Mouse (Mus musculus) layer of hippocampus, adult 2 months (tissue): ENCODE results near the gene Cdh26. TPM values are rescaled to one million over a fixed set of nuclear protein-coding genes. Genes with fewer than 3 reads are reported as not detected.

ENCODE experiments used
- DNase-seq, 2 experiments: peaks; one replicate each; pipeline ENCODE4 v3.0.0; 2022; ENCODE audit warnings: low spot score in 2 of 2
- H3K27ac ChIP-seq: fragments of 200-600 bp; 2 replicates; pipeline ENCODE4 v1.8.1; 2022
- H3K4me3 ChIP-seq: fragments of 200-600 bp; 2 replicates; pipeline ENCODE4 v1.8.1; 2022; ENCODE audit warnings: mild to moderate bottlenecking
- CTCF ChIP-seq: fragments of 200-600 bp; conservative IDR thresholded peaks from 2 replicates; pipeline ENCODE4 v1.8.1; 2022; ENCODE audit warnings: antibody characterized with exemption, mild to moderate bottlenecking, moderate library complexity
- total RNA-seq, 2 experiments: library from RNA; stranded (reverse); gene quantifications; 2 replicates each; pipeline ENCODE4 v1.2.3; 2021

Cdh26 gene
- total RNA-seq, 2 experiments from 2014 or later: 0.38 TPM; not detected in 1

DNA sequence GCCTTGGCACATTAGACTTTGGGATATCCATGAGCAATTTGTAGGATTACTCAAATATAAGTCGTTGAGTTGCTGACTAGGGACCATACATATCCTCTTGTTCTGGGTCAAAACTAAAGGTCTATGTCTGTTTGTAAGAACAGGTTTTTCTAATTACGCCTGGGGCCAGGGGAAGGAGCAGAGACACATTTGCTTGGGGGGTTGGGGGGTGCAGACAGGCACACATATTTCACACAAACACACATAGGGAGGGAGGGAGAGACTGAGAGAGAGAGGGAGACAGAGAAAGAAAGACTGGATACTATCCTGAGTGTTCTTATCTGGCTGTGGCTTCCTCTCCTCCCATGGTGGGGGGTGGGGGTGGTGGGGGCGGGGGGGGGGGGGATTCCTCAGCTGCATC lies 8.1 kb upstream of the Cdh26 start:
- Histone ChIP-seq H3K4me3 (no peak overlapping the region), H3K27ac (no peak overlapping the region)
- TF ChIP-seq CTCF: no peak
- no peak for DNase-seq

DNA sequence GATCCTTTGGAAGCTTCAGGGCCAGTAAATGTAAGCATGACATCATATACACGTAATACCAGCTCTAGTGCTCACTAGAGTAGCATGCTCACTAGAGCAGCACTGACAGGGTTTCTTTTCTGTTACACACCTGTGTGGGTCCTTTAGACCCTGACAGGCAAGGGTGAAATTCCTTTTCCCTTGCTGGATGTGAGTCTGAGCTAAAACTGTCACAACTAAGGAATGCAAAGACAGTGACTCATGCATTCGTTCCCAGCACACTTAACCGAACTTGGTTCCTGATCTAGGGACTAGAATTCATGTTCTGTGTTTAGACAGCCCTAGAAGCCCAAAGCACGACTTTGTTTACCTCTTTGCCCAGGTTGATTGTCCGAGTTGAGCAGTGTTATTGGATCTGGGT lies 7.1 kb upstream of the Cdh26 start:
- no peak for DNase-seq
- Histone ChIP-seq H3K27ac (no peak overlapping the region), H3K4me3 (no peak overlapping the region)
- TF ChIP-seq CTCF: no peak

DNA sequence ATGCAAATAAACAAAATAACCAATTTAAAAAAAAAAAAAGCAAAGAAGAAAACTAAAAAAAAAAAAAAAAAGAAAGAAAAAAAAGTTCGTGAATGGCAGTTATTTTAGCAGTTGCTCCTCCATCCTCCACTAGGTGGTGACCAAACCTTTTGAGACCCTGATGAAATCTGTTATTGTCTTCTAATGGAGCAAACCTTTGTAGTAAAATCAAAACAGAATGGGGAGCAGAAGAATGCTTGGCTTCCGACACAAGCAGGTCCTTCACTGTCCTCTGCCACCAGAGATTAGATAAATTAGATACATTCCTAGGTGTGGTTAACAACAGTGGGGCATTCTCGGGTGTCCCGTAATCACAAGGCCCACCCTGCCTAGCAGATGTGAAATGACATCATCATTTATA lies 4.1 kb upstream of the Cdh26 start:
- TF ChIP-seq CTCF: peak; percentile 87
- Histone ChIP-seq H3K4me3 (no peak overlapping the region), H3K27ac (no peak overlapping the region)
- no peak for DNase-seq

DNA sequence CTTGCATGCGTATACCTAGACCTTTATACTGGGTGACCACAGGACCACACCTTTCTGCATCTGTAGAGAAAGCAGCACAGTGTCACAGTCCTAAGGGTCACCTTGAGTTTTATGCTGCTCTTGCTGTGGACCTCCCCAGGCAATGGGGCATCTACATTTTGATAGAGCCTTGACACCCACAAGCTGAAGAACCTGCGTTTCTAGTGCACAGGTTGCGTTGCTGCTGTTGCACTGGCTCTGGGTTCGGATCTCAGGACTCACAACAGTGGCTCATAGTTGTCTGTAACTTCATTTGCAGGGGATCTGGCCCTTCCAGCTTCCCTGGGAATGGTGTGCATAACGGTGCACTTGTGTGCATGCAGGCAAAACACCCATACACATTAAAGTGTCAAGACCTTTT lies 3.1 kb upstream of the Cdh26 start:
- no peak for TF ChIP-seq CTCF
- no peak for DNase-seq
- Histone ChIP-seq H3K4me3 (no peak overlapping the region), H3K27ac (no peak overlapping the region)

DNA sequence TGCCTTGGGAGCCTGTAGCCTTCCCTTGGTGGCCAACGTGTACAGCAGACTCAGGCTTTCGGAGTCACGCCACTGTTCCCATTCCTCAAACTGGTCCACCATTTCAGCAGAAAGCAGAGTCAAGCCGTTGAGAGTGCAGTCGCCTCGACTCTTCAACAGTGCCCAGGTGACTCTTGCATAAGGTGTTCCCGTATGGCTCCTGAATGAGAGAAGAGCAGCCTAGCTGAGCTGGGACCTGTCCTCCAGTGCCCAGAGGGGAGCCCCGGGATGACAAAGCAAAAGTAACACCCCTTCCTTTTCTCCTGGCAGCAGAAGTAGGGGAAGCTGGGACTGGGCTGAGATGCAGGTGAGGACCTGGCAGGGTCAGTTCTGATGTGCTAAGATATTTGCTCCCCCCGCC lies 2.1 kb upstream of the Cdh26 start:
- no peak for TF ChIP-seq CTCF
- no peak overlapping the region for H3K27ac ChIP-seq
- DNase-seq: no peak
- no peak overlapping the region for H3K4me3 ChIP-seq

- no peak overlapping the region for H3K27ac ChIP-seq
- no peak for DNase-seq
- no peak for TF ChIP-seq CTCF
- H3K4me3 ChIP-seq: no peak overlapping the region
Observed at GRCm38 (mm10) chr2:178428676-178429075, 1.7 kb upstream of the Cdh26 start.

DNA sequence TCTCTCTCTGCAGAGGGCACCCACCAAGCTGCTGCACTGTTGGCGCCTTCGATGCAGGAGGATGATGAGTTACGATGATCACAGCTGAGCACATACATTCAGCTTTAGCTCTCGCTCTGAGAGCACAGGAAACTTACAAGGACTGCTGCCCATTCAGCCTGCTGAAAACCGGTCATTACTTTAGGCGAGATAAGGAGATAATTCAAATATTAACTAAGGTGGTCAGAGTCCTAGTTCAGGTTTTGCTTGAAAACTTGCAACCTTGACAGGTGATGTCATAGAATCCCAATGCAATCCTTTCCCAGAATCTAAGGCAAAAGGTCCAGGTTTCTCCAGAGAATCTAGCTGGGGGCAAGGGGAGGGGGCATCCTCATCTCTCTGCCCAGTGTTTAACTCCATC lies 905 bp upstream of the Cdh26 start:
- Histone ChIP-seq H3K4me3 (no peak overlapping the region), H3K27ac (no peak overlapping the region)
- no peak for TF ChIP-seq CTCF
- DNase-seq: no peak

DNA sequence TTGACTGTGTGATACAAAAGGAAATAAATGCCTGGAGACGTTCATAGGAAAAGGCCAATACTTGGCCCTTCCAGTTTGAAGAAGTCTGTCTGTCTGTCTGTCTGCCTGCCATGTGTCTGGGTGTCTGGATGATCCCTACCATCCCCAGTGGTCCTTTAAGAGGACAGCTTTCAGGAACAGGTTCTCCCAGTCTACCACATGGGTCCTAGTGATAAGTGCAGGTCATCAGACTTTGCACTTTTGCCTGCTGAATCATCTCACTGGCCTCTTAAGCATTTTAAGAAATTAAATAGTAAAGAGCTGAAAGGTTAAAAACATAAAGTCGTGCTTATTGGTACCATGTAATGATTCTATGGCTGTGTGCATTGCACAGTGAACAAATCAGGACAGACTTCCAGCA lies 3.2 kb downstream of the Cdh26 start:
- Histone ChIP-seq H3K4me3 (no peak overlapping the region), H3K27ac (no peak overlapping the region)
- no peak for DNase-seq
- no peak for TF ChIP-seq CTCF

GRCm38 (mm10) chr2:178433903-178434302 lies 3.6 kb downstream of the Cdh26 start:
- H3K27ac ChIP-seq: no peak overlapping the region
- H3K4me3 ChIP-seq: no peak overlapping the region
- TF ChIP-seq CTCF: no peak
- DNase-seq: no peak

- TF ChIP-seq CTCF: no peak
- H3K4me3 ChIP-seq: no peak overlapping the region
- peak in 1 of 2 experiments; percentile 48 for DNase-seq
- H3K27ac ChIP-seq: no peak overlapping the region
Observed at GRCm38 (mm10) chr2:178437311-178437710, 7.0 kb downstream of the Cdh26 start.

GRCm38 (mm10) chr2:178449386-178449785 lies 19.1 kb downstream of the Cdh26 start:
- Histone ChIP-seq H3K4me3 (no peak overlapping the region), H3K27ac (no peak overlapping the region)
- no peak for TF ChIP-seq CTCF
- DNase-seq: no peak

DNA sequence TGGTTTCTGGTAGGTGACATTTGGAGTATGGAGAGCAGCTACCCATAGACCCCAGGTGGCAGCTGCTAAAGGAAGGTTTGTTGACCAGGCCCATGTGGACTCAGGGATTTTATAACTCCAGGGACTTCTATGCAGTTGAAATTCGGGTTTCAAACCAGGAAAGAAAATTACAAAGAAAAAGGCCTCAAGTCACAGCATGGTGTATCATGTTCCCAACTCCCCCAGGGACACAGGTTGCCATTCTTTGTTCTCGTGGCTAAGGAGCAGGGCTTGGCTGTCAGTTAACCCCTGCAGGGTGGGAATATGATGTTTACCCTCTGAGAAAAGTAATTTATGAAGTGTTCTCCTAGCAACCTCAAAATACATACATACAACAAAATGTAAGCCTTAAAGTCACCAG lies 19.9 kb downstream of the Cdh26 start:
- DNase-seq: no peak
- Histone ChIP-seq H3K27ac (no peak overlapping the region), H3K4me3 (no peak overlapping the region)
- no peak for TF ChIP-seq CTCF

DNA sequence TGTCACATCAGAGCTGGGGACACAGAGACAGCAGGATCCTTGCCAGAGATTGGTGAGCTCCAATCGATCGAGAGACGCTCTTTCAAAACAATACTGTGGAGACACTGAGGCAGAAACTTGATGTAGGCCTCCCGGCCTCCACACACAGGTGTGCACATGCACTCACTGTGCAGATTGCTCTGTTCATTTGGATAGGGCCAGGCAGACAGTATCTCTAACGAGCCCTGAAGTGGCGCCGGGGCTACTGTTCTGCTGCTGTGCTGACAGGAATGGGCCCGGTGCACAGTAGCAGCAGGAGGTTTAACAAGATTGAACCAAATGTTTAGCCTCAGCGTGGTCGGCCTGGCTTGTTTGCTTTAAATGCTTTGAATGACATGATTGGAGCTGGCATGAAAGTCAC lies 20.6 kb downstream of the Cdh26 start:
- H3K4me3 ChIP-seq: no peak overlapping the region
- no peak for DNase-seq
- no peak for TF ChIP-seq CTCF
- H3K27ac ChIP-seq: no peak overlapping the region

DNA sequence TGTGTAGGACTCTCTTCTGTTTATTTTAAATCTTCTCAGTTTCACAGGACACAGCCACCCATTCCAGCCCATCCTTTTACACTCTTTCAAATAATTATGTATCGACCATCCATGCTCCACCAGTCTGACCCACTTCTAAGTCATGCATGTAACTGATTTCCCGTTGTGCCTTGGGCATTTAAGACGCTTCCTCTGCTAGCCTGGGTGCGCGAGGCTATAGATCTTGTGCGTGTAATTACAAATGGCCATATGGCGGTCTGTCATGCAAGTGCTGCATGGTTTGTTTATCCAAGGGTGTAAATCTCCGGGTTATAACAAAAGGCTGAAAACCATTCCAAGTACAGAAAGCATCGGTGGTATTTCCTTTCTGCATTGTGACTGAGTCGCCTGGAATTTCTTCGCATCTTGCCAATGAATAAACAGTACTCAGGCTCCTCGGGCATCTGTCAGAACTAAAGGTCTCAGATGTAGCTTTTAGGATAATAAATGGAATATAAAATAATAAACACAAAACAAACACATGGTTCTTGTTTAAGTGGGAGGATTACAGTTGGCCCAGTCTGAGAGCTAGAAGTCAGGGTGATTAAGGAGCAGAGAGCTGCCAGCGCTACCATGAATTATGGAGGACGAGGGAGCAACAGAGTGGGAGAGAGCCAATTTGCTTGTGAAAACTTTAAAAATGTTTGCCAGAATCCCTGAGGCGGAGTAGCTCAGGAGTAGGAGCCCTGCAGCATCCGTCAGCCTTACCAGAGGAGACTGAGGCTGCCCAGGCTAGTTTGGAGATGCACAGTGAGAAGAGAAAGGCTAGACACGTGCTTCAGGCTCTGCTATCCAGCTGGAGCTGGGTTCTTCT lies 24.6 kb downstream of the Cdh26 start:
- Histone ChIP-seq H3K4me3 (no peak overlapping the region), H3K27ac (no peak overlapping the region)
- DNase-seq: peak; percentile 15 to 16
- TF ChIP-seq CTCF: no peak

DNA sequence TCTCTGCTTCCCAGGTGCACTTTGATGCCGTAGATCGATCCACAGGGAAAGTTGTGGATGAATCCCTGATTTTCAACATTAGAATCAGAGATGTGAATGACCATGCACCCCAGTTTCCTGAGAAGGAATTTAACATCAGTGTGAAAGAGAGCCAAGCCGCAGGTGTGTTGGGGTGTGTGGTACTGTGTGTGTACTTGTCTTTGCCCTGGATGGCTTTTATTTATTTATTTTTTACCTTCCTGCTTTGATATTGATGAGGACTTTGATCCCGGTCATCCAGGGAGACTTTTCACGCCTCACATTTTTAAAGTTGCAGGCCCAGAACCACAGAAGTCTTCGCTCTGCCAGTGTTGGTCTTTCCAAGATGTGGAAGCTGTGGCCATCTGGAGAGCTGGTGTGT lies 27.1 kb downstream of the Cdh26 start:
- no peak for TF ChIP-seq CTCF
- H3K4me3 ChIP-seq: no peak overlapping the region
- DNase-seq: no peak
- H3K27ac ChIP-seq: no peak overlapping the region
